Mouse (Mus musculus) forebrain, embryonic 13.5 days (tissue): ENCODE results near the gene Uba6. TPM values are rescaled to one million over a fixed set of nuclear protein-coding genes. Genes with fewer than 3 reads are reported as not detected.

Experiments
- ATAC-seq: fragments of 200-750 bp; cut with Nextera tagmentation; 2 replicates; pipeline ENCODE4 v1.8.0; 2017
- H3K27ac ChIP-seq: fragments of 300-500 bp; sonication (generic); 2 replicates; pipeline ENCODE4 v1.5.1; 2015; ENCODE audit warnings: inconsistent platforms, mild to moderate bottlenecking, moderate library complexity
- H3K27me3 ChIP-seq: fragments of 300-500 bp; sonication (generic); 2 replicates; pipeline ENCODE4 v1.6.1; 2015; ENCODE audit warnings: mild to moderate bottlenecking, inconsistent platforms
- H3K36me3 ChIP-seq: fragments of 300-500 bp; sonication (generic); 2 replicates; pipeline ENCODE4 v1.6.1; 2015; ENCODE audit warnings: mild to moderate bottlenecking, inconsistent platforms; ENCODE audit not compliant: poor library complexity, severe bottlenecking
- H3K4me1 ChIP-seq: fragments of 300-500 bp; sonication (generic); 2 replicates; pipeline ENCODE4 v1.6.1; 2015; ENCODE audit warnings: inconsistent platforms
- H3K4me2 ChIP-seq: fragments of 300-500 bp; sonication (generic); 2 replicates; pipeline ENCODE4 v1.6.1; 2015; ENCODE audit warnings: inconsistent platforms, mild to moderate bottlenecking, moderate library complexity
- H3K4me3 ChIP-seq: fragments of 300-500 bp; sonication (generic); 2 replicates; pipeline ENCODE4 v1.5.1; 2015; ENCODE audit warnings: mild to moderate bottlenecking, inconsistent platforms
- H3K9ac ChIP-seq: fragments of 300-500 bp; sonication (generic); 2 replicates; pipeline ENCODE4 v1.6.1; 2015; ENCODE audit warnings: mild to moderate bottlenecking, inconsistent platforms
- H3K9me3 ChIP-seq: fragments of 300-500 bp; sonication (generic); replicated peaks from 2 replicates; pipeline ENCODE4 v1.6.1; 2016; ENCODE audit warnings: inconsistent platforms
- WGBS: fragments of 180-500 bp; shearing (Covaris S2); methylation state at CpG from one replicate; pipeline ENCODE4 v1.1.7; 2015; 5-methylcytosine and 5-hydroxymethylcytosine counted together
- polyA plus RNA-seq: library from polyadenylated mRNA; unstranded; fragments of >200 nt; fragmentation: Nextera tagmentation; extraction: Ambion mirVana; gene quantifications from 2 replicates; pipeline ENCODE4 v1.2.1, GENCODE M21; 2015

Uba6 gene
- polyA plus RNA-seq, result 12.8 and 14.1 TPM in 2 replicates

DNA sequence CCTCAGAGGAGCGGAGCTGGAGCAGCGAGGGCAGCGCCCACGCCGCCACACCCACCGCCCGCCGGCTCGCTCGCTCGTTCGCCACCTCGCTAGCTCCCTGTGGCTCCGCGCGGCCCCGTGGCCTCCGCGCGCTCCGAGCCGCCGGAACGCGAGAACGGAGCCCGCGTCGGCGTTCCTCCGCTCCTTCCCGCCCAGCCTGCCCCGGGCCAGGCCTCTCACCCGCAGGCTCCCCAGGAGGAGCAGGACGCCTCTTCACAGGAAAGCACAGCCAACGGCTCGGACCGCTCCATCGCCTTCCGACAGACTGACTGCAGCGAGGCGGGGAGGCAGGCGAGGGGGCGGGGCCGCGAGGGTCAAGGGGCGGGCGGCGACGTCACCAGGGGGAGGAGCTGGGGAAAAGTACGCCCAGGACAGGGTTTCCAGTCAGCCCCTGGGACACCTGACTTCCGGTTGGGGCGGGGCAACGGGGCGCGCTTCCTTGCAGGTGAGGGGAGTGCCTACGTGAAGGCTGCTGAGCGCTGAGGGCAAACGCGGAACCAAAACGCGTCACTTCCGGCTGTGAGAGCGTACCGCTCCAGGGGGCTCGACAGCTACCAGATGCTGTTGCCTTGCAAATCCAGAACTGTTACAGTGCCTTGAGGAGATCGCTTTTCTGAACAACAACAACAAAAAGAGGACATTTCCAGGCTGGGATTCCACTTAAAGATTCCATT, at the start of gene Uba6:
Gene Uba6 (minus strand): TSS at position 355 of the 713 bp plus-strand sequence.
- Histone ChIP-seq H3K9ac (peak within 1 kb of the TSS; percentile 86), H3K4me3 (peak within 1 kb of the TSS; percentile 84), H3K36me3 (peaks cover 15% of the 10 kb centered on the region; the same call in 1 of the 2 replicates), H3K4me1 (peaks cover 10% of the 10 kb centered on the region), H3K27me3 (no peaks in the 10 kb centered on the region), H3K9me3 (no peaks in the 10 kb centered on the region), H3K27ac (peak within 1 kb of the TSS; percentile 94), H3K4me2 (peak within 1 kb of the TSS; percentile 79)
- WGBS, result under 1% methylated on average over 66 of the region's 67 CpGs
- ATAC-seq, result peak; percentile 99

DNA sequence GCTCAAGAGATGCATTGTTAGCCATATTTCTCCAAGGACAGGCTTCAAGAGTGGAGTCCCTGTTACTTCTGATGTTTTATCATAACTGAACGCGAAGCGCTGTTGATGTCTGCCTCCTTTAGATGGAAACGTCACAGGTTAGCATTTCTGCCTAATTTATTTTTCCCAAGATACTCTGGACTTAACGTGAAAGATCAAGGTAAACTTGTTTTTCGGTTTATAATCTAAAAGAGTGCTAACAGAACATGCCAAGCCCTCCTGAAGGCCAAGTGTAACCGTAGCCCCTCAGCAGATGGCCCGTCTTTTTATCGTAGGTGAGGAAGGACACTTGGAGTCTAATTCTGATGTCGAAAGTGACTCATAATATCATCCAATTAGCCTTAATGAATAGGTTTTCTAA, 25.2 kb upstream of the Uba6 start, which contains the start of gene Gnrhr:
Gene Gnrhr (minus strand): TSS at position 101 of the 400 bp plus-strand sequence.
- no peaks in the 10 kb centered on the region for H3K27me3 ChIP-seq
- ATAC-seq, result no peak
- WGBS, result 89% methylated on average over 10 of the region's 10 CpGs

GRCm38 (mm10) chr5:86191356-86191755, 18.8 kb upstream of the Uba6 start:
- Histone ChIP-seq H3K36me3 (no peaks in the 10 kb centered on the region), H3K9ac (no peak overlapping the region), H3K4me2 (no peak overlapping the region), H3K4me1 (no peaks in the 10 kb centered on the region), H3K4me3 (no peak overlapping the region), H3K27me3 (no peaks in the 10 kb centered on the region), H3K9me3 (no peaks in the 10 kb centered on the region), H3K27ac (no peak overlapping the region)
- 26% methylated on average over 4 of the region's 4 CpGs for WGBS
- ATAC-seq, result peak; percentile 48; the same call in 1 of the 2 replicates

More for the DNA sequence above, 25.2 kb upstream of the Uba6 start, which contains the start of gene Gnrhr:
- no peak within 1 kb of the TSS for H3K27ac ChIP-seq
- no peaks in the 10 kb centered on the region for H3K9me3 ChIP-seq
- H3K9ac ChIP-seq, result no peak within 1 kb of the TSS
- no peak within 1 kb of the TSS for H3K4me2 ChIP-seq
- no peak within 1 kb of the TSS for H3K4me3 ChIP-seq
- H3K4me1 ChIP-seq, result no peaks in the 10 kb centered on the region
- no peaks in the 10 kb centered on the region for H3K36me3 ChIP-seq

DNA sequence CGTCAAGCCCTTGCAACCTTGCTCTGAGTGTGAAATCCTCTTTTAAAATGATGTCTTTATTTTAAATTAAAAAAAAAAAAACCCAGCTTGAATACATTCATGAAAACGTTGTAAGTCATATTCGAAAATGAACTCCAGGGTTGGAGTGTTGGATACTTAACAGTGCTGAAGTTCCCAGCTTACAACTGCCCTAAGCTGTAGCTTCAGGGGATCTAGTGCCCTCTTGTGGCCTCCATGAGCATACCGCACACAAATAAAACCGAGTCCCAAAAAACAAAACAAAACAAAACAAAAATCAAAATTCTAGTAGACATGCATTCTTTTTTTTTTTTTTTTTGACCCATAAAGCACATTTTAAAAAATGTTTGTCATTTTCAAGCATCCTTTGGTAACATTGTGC, 18.2 kb upstream of the Uba6 start:
- Histone ChIP-seq H3K4me1 (no peaks in the 10 kb centered on the region), H3K4me3 (no peak overlapping the region), H3K27ac (no peak overlapping the region), H3K4me2 (no peak overlapping the region), H3K27me3 (no peaks in the 10 kb centered on the region), H3K9me3 (no peaks in the 10 kb centered on the region), H3K36me3 (no peaks in the 10 kb centered on the region), H3K9ac (no peak overlapping the region)
- no peak for ATAC-seq
- WGBS, result 24% methylated on average over 5 of the region's 5 CpGs

- 47% methylated on average over 15 of the region's 15 CpGs for WGBS
These were observed 17.7 kb upstream of the Uba6 start for GRCm38 (mm10) chr5:86190290-86190689.

GRCm38 (mm10) chr5:86187441-86187840, 14.8 kb upstream of the Uba6 start:
- no peaks in the 10 kb centered on the region for H3K36me3 ChIP-seq
- no peaks in the 10 kb centered on the region for H3K4me1 ChIP-seq
- no peak overlapping the region for H3K27ac ChIP-seq
- no peak; the same call in 1 of the 2 replicates for ATAC-seq
- no peak overlapping the region for H3K4me2 ChIP-seq
- no peak overlapping the region for H3K9ac ChIP-seq
- H3K4me3 ChIP-seq, result no peak overlapping the region
- H3K27me3 ChIP-seq, result no peaks in the 10 kb centered on the region
- WGBS, result 86% methylated on average over 6 of the region's 6 CpGs
- no peaks in the 10 kb centered on the region for H3K9me3 ChIP-seq

More at GRCm38 (mm10) chr5:86190290-86190689, 17.7 kb upstream of the Uba6 start:
- no peak overlapping the region for H3K27ac ChIP-seq
- H3K9me3 ChIP-seq, result no peaks in the 10 kb centered on the region
- H3K9ac ChIP-seq, result no peak overlapping the region
- no peaks in the 10 kb centered on the region for H3K4me1 ChIP-seq
- H3K4me3 ChIP-seq, result no peak overlapping the region
- H3K36me3 ChIP-seq, result no peaks in the 10 kb centered on the region
- ATAC-seq, result 0 out of 2 replicates have a peak, but pooled peaks have one; percentile 7
- no peaks in the 10 kb centered on the region for H3K27me3 ChIP-seq
- no peak overlapping the region for H3K4me2 ChIP-seq

- no peak overlapping the region for H3K4me2 ChIP-seq
- H3K4me1 ChIP-seq, result peaks cover 10% of the 10 kb centered on the region
- H3K27ac ChIP-seq, result no peak overlapping the region
- no peak overlapping the region for H3K9ac ChIP-seq
- H3K9me3 ChIP-seq, result no peaks in the 10 kb centered on the region
- H3K36me3 ChIP-seq, result peaks cover 6% of the 10 kb centered on the region; the same call in 1 of the 2 replicates
- H3K4me3 ChIP-seq, result no peak overlapping the region
- no peak for ATAC-seq
- WGBS, result 50% methylated on average over 2 of the region's 2 CpGs
- H3K27me3 ChIP-seq, result no peaks in the 10 kb centered on the region
These were observed 1.2 kb upstream of the Uba6 start for GRCm38 (mm10) chr5:86173778-86174177.

- Histone ChIP-seq H3K9ac (peak overlapping the region; percentile 86), H3K4me3 (peak overlapping the region; percentile 84), H3K27ac (peak overlapping the region; percentile 94), H3K4me1 (peaks cover 10% of the 10 kb centered on the region), H3K36me3 (peaks cover 15% of the 10 kb centered on the region; the same call in 1 of the 2 replicates), H3K9me3 (no peaks in the 10 kb centered on the region), H3K4me2 (peak overlapping the region; percentile 79), H3K27me3 (no peaks in the 10 kb centered on the region)
- under 1% methylated on average over 14 of the region's 15 CpGs for WGBS
- ATAC-seq, result no peak
These were observed 535 bp downstream of the Uba6 start for GRCm38 (mm10) chr5:86172088-86172448.

GRCm38 (mm10) chr5:86129828-86130227, 42.8 kb downstream of the Uba6 start:
- no peaks in the 10 kb centered on the region for H3K4me1 ChIP-seq
- no peak for ATAC-seq
- H3K9ac ChIP-seq, result no peak overlapping the region
- H3K27ac ChIP-seq, result no peak overlapping the region
- no peak overlapping the region for H3K4me3 ChIP-seq
- H3K9me3 ChIP-seq, result no peaks in the 10 kb centered on the region
- H3K36me3 ChIP-seq, result peaks cover 34% of the 10 kb centered on the region
- H3K4me2 ChIP-seq, result no peak overlapping the region
- H3K27me3 ChIP-seq, result no peaks in the 10 kb centered on the region

- H3K4me1 ChIP-seq, result no peaks in the 10 kb centered on the region
- no peak overlapping the region for H3K27ac ChIP-seq
- WGBS, result 93% methylated on average over 1 of the region's 1 CpGs
- H3K36me3 ChIP-seq, result peaks cover 35% of the 10 kb centered on the region
- no peak overlapping the region for H3K4me3 ChIP-seq
- no peak overlapping the region for H3K9ac ChIP-seq
- no peak for ATAC-seq
- no peak overlapping the region for H3K4me2 ChIP-seq
- H3K27me3 ChIP-seq, result no peaks in the 10 kb centered on the region
- H3K9me3 ChIP-seq, result no peaks in the 10 kb centered on the region
These were observed 43.9 kb downstream of the Uba6 start for GRCm38 (mm10) chr5:86128749-86129148.

DNA sequence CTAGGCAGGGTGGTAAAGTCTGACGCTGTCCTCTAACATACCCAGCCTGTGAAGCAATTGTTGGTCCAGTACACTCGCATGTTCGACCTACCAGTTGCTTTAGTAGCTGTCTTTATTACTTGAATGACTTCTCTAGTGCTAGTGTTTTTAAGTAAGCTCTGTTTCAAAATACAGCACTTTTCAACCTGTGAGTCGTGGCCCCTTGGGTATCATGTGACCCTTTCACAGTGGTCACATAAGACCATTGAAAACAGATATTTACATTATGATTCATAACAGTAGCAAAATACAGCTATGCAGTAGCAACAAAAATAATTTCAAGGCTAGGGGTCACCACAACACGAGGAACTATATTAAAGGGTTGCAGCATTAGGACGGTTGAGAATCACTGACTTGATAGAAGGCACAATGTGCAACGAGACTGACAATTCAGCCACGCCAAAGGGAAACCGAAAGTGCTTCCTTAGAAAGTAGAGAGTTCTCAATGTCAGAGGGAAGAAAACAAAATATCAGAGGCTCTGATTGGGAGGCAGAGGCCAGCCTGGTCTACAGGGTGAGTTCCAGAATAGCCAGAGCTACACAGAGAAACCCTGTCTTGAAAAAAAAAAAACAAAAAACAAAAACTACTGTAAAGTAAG, 54.0 kb downstream of the Uba6 start:
- 93% methylated on average over 9 of the region's 9 CpGs for WGBS
- Histone ChIP-seq H3K4me3 (no peak overlapping the region), H3K4me2 (no peak overlapping the region), H3K9me3 (no peaks in the 10 kb centered on the region), H3K36me3 (peaks cover 37% of the 10 kb centered on the region), H3K27me3 (no peaks in the 10 kb centered on the region), H3K9ac (no peak overlapping the region), H3K27ac (no peak overlapping the region), H3K4me1 (no peaks in the 10 kb centered on the region)
- no peak for ATAC-seq

GRCm38 (mm10) chr5:86113997-86114396, 58.6 kb downstream of the Uba6 start:
- Histone ChIP-seq H3K4me3 (no peak overlapping the region), H3K9me3 (no peaks in the 10 kb centered on the region), H3K9ac (no peak overlapping the region), H3K36me3 (peaks cover 18% of the 10 kb centered on the region), H3K27me3 (no peaks in the 10 kb centered on the region), H3K4me1 (no peaks in the 10 kb centered on the region), H3K4me2 (no peak overlapping the region), H3K27ac (no peak overlapping the region)
- WGBS, result 86% methylated on average over 1 of the region's 1 CpGs
- ATAC-seq, result no peak
